Mouse (Mus musculus): ENCODE measurements around the gene Zfp609. TPM values are rescaled to one million over a fixed set of nuclear protein-coding genes. Genes with fewer than 3 reads are reported as not detected.

Gene Zfp609
- polyA plus RNA-seq, 1 experiment from 2014 or later, result 4.5 TPM

DNA sequence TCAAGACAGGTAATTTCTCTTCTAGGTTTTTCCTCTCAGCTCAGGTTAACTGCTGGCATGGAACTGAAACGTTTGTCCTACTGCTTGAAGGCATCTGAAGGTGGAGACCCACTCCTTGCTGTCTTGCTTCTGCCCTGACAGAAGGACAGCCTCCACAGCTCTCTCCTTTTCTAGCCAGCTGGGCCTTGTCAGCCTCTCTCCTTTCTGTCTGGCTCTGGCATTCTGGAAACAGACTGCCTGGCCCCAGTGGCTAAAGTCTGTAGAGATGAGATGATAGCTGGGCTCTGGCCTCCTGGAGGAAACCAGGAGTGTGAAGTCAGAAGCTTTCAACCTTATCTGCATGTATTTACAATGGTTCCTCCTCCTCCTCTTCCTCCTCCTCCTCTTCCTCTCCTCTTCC, 177.4 kb downstream of the Zfp609 start:
- peak; percentile 86 for ATAC-seq (ENCODE audit: low read depth)
- Histone ChIP-seq H3K9ac (ENCODE audit: low read length) (no peak overlapping the region), H3K9me3 (ENCODE audit: control insufficient read depth, low read length) (no peaks in the 10 kb centered on the region), H3K27me3 (ENCODE audit: control insufficient read depth, insufficient read depth, low read depth, low read length) (no peaks in the 10 kb centered on the region), H3K4me3 (ENCODE audit: low read length) (no peak overlapping the region), H3K27ac (ENCODE audit: low read length) (peak overlapping the region; percentile 73), H3K4me2 (ENCODE audit: low read depth, low read length) (no peak overlapping the region), H3K4me1 (replicated peaks; ENCODE audit: control insufficient read depth, insufficient read depth, low read length) (peaks cover 10% of the 10 kb centered on the region), H3K36me3 (ENCODE audit: control insufficient read depth, insufficient read depth, low read length) (no peaks in the 10 kb centered on the region)
- 32% methylated on average over 1 of the region's 1 CpGs for WGBS

GRCm38 (mm10) chr9:65648730-65649129, 178.6 kb downstream of the Zfp609 start:
- no peaks in the 10 kb centered on the region for H3K36me3 ChIP-seq (ENCODE audit: control insufficient read depth, insufficient read depth, low read length)
- no peak overlapping the region for H3K9ac ChIP-seq (ENCODE audit: low read length)
- no peaks in the 10 kb centered on the region for H3K27me3 ChIP-seq (ENCODE audit: control insufficient read depth, insufficient read depth, low read depth, low read length)
- H3K27ac ChIP-seq (ENCODE audit: low read length), result no peak overlapping the region
- H3K9me3 ChIP-seq (ENCODE audit: control insufficient read depth, low read length), result no peaks in the 10 kb centered on the region
- WGBS, result 83% methylated on average over 13 of the region's 13 CpGs
- H3K4me1 ChIP-seq (replicated peaks; ENCODE audit: control insufficient read depth, insufficient read depth, low read length), result peaks cover 10% of the 10 kb centered on the region
- no peak for ATAC-seq (ENCODE audit: low read depth)
- no peak overlapping the region for H3K4me3 ChIP-seq (ENCODE audit: low read length)
- H3K4me2 ChIP-seq (ENCODE audit: low read depth, low read length), result no peak overlapping the region

DNA sequence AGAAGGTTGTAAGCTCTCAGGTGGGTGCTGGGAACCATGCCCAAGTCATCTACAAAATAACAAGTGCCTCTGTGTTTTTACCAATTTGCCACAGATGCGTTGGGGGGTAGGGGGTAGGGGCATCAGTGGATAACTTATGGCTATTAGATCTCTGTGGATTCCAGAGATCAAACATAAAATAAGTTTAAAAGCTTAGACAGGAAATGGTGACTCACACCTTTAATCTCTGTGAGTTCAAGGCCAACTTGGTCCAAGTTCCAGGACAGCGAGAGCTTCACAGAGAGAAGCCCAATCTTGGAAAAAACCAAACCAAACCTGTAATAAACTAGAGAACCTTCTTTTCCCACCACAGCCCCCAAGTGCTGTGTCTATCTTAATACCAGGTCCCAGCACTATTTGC, 180.6 kb downstream of the Zfp609 start:
- no peak overlapping the region for H3K4me2 ChIP-seq (ENCODE audit: low read depth, low read length)
- H3K4me3 ChIP-seq (ENCODE audit: low read length), result no peak overlapping the region
- H3K4me1 ChIP-seq (replicated peaks; ENCODE audit: control insufficient read depth, insufficient read depth, low read length), result peaks cover 11% of the 10 kb centered on the region
- ATAC-seq (ENCODE audit: low read depth), result no peak
- H3K9ac ChIP-seq (ENCODE audit: low read length), result no peak overlapping the region
- no peak overlapping the region for H3K27ac ChIP-seq (ENCODE audit: low read length)
- no peaks in the 10 kb centered on the region for H3K27me3 ChIP-seq (ENCODE audit: control insufficient read depth, insufficient read depth, low read depth, low read length)
- no peaks in the 10 kb centered on the region for H3K9me3 ChIP-seq (ENCODE audit: control insufficient read depth, low read length)
- WGBS, result 75% methylated on average over 2 of the region's 2 CpGs
- H3K36me3 ChIP-seq (ENCODE audit: control insufficient read depth, insufficient read depth, low read length), result no peaks in the 10 kb centered on the region

GRCm38 (mm10) chr9:65645984-65646383, 181.4 kb downstream of the Zfp609 start:
- no peaks in the 10 kb centered on the region for H3K27me3 ChIP-seq (ENCODE audit: control insufficient read depth, insufficient read depth, low read depth, low read length)
- WGBS, result 44% methylated on average over 3 of the region's 3 CpGs
- H3K27ac ChIP-seq (ENCODE audit: low read length), result no peak overlapping the region
- H3K9me3 ChIP-seq (ENCODE audit: control insufficient read depth, low read length), result no peaks in the 10 kb centered on the region
- peaks cover 15% of the 10 kb centered on the region for H3K4me1 ChIP-seq (replicated peaks; ENCODE audit: control insufficient read depth, insufficient read depth, low read length)
- H3K36me3 ChIP-seq (ENCODE audit: control insufficient read depth, insufficient read depth, low read length), result no peaks in the 10 kb centered on the region
- H3K9ac ChIP-seq (ENCODE audit: low read length), result no peak overlapping the region
- no peak overlapping the region for H3K4me2 ChIP-seq (ENCODE audit: low read depth, low read length)
- no peak for ATAC-seq (ENCODE audit: low read depth)
- no peak overlapping the region for H3K4me3 ChIP-seq (ENCODE audit: low read length)

GRCm38 (mm10) chr9:65644960-65645359, 182.4 kb downstream of the Zfp609 start:
- Histone ChIP-seq H3K36me3 (ENCODE audit: control insufficient read depth, insufficient read depth, low read length) (no peaks in the 10 kb centered on the region), H3K4me1 (replicated peaks; ENCODE audit: control insufficient read depth, insufficient read depth, low read length) (peaks cover 12% of the 10 kb centered on the region), H3K4me2 (ENCODE audit: low read depth, low read length) (no peak overlapping the region), H3K27ac (ENCODE audit: low read length) (no peak overlapping the region), H3K27me3 (ENCODE audit: control insufficient read depth, insufficient read depth, low read depth, low read length) (no peaks in the 10 kb centered on the region), H3K4me3 (ENCODE audit: low read length) (no peak overlapping the region), H3K9me3 (ENCODE audit: control insufficient read depth, low read length) (no peaks in the 10 kb centered on the region), H3K9ac (ENCODE audit: low read length) (no peak overlapping the region)
- 88% methylated on average over 4 of the region's 4 CpGs for WGBS
- no peak for ATAC-seq (ENCODE audit: low read depth)

GRCm38 (mm10) chr9:65642546-65642945, 184.8 kb downstream of the Zfp609 start:
- no peak overlapping the region for H3K4me2 ChIP-seq (ENCODE audit: low read depth, low read length)
- H3K27me3 ChIP-seq (ENCODE audit: control insufficient read depth, insufficient read depth, low read depth, low read length), result no peaks in the 10 kb centered on the region
- no peak overlapping the region for H3K27ac ChIP-seq (ENCODE audit: low read length)
- H3K36me3 ChIP-seq (ENCODE audit: control insufficient read depth, insufficient read depth, low read length), result no peaks in the 10 kb centered on the region
- no peaks in the 10 kb centered on the region for H3K9me3 ChIP-seq (ENCODE audit: control insufficient read depth, low read length)
- peaks cover 8% of the 10 kb centered on the region; the same call in 1 of the 2 replicates for H3K4me1 ChIP-seq (replicated peaks; ENCODE audit: control insufficient read depth, insufficient read depth, low read length)
- H3K4me3 ChIP-seq (ENCODE audit: low read length), result no peak overlapping the region
- ATAC-seq (ENCODE audit: low read depth), result no peak
- no peak overlapping the region for H3K9ac ChIP-seq (ENCODE audit: low read length)

Other genes starting within 250 kb of the Zfp609 start
- 23.6 and 24.4 TPM in 2 replicates for gene Plekho2, start 247.5 kb downstream of the Zfp609 start, polyA plus RNA-seq (2015; fragmentation: Nextera tagmentation; extraction: Ambion mirVana)
- gene Pif1, start 240.4 kb downstream of the Zfp609 start, polyA plus RNA-seq (2015; fragmentation: Nextera tagmentation; extraction: Ambion mirVana), result 16.1 and 17.0 TPM in 2 replicates
- 10.8 and 14.1 TPM in 2 replicates for gene Rbpms2, start 197.9 kb downstream of the Zfp609 start, polyA plus RNA-seq (2015; fragmentation: Nextera tagmentation; extraction: Ambion mirVana)
- 455 and 472 TPM in 2 replicates for gene Oaz2, start 159.6 kb downstream of the Zfp609 start, polyA plus RNA-seq (2015; fragmentation: Nextera tagmentation; extraction: Ambion mirVana)
- gene Pclaf, start 62.7 kb upstream of the Zfp609 start, polyA plus RNA-seq (2015; fragmentation: Nextera tagmentation; extraction: Ambion mirVana), result 205 and 216 TPM in 2 replicates
- 33.1 and 33.8 TPM in 2 replicates for gene Trip4, start 81.2 kb upstream of the Zfp609 start, polyA plus RNA-seq (2015; fragmentation: Nextera tagmentation; extraction: Ambion mirVana)
- gene Csnk1g1, start 81.4 kb upstream of the Zfp609 start, polyA plus RNA-seq (2015; fragmentation: Nextera tagmentation; extraction: Ambion mirVana), result 14.8 and 16.0 TPM in 2 replicates
- 678 and 681 TPM in 2 replicates for gene Ppib, start 232.7 kb upstream of the Zfp609 start, polyA plus RNA-seq (2015; fragmentation: Nextera tagmentation; extraction: Ambion mirVana)
- 8.6 and 11.2 TPM in 2 replicates for gene Snx22, start 242.2 kb upstream of the Zfp609 start, polyA plus RNA-seq (2015; fragmentation: Nextera tagmentation; extraction: Ambion mirVana)

All from lung, embryonic 16.5 days (tissue).